Comparison of ENCODE assay signal across 8 mouse cellular contexts in genomic region chr11:117991502-117992470, GRCm38 (mm10). TPM values are rescaled to one million over a fixed set of nuclear protein-coding genes. Genes with fewer than 3 reads are reported as not detected.
A peak's percentile ranks its signal among the peaks of the same experiment; 100 is the strongest.
DNase-seq lines count a peak whose midpoint lies in the region; ATAC-seq lines count a peak whose summit lies in the region.

No protein-coding gene starts in this region.

- no peak overlapping the region for H3K4me2 ChIP-seq in limb, embryonic 12.5 days

- DNase-seq in layer of hippocampus, adult 9-10 months (ENCODE audit: low spot score) = peak; percentile 38
- DNase-seq in layer of hippocampus, adult 18-20 months (ENCODE audit: low spot score in 2 of 2) = no peak
- DNase-seq in Muller cell, postnatal 12 days (ENCODE audit: inconsistent ontology term) = no peak
- DNase-seq in cerebellum, postnatal 14 days = no peak
- no peak for DNase-seq in right cerebral cortex, postnatal 4 days

- H3K4me1 ChIP-seq in limb, embryonic 12.5 days (replicated peaks) = peaks cover 55% of the 10 kb centered on the region

- 73% methylated on average over 9 of the region's 9 CpGs for WGBS in limb, embryonic 12.5 days

- H3K9me3 ChIP-seq in limb, embryonic 12.5 days = no peaks in the 10 kb centered on the region

- no peak overlapping the region for H3K27ac ChIP-seq in limb, embryonic 12.5 days

- H3K36me3 ChIP-seq in limb, embryonic 12.5 days = no peaks in the 10 kb centered on the region

- H3K27me3 ChIP-seq in limb, embryonic 12.5 days = no peaks in the 10 kb centered on the region

- no peak overlapping the region for H3K4me3 ChIP-seq in limb, embryonic 12.5 days (replicated peaks)

- 0 out of 2 replicates have a peak overlapping the region, but pooled peaks have one; percentile 2 for H3K9ac ChIP-seq in limb, embryonic 12.5 days (replicated peaks)

- peak; percentile 67 for ATAC-seq in activated CD4-positive, CD25-positive, alpha-beta regulatory T cell, adult 4 months
- ATAC-seq in limb, embryonic 12.5 days (ENCODE audit: insufficient number of reproducible peaks, insufficient read depth, low FRiP score, low TSS enrichment, low read depth) = no peak
- ATAC-seq in neutrophil, adult 5-6 weeks (ENCODE audit: extremely low read depth, insufficient number of reproducible peaks, low FRiP score, poor library complexity, severe bottlenecking) = peak; percentile 85

RNA-seq across cellular contexts. Expression of gene Pgs1, which starts 5.7 kb away (rescaled TPM):
- 10 to 100 TPM; 78.8 to 81.7 TPM for total RNA-seq in layer of hippocampus, adult 18-20 months (2021)
- 10 to 100 TPM; 34.6 to 38.3 TPM for polyA plus RNA-seq in activated CD4-positive, CD25-positive, alpha-beta regulatory T cell, adult 4 months (2017; shearing (Covaris generic))
- polyA plus RNA-seq in limb, embryonic 12.5 days (2016; fragmentation: Nextera tagmentation; extraction: Ambion mirVana) = 40.7 and 43.1 TPM in 2 replicates
- 51.2 and 58.3 TPM in 2 replicates for total RNA-seq in neutrophil, adult 5-6 weeks (2017)

RNA-seq across cellular contexts. Expression of gene Socs3, which starts 21.9 kb away (rescaled TPM):
- 1 to 10 TPM; 1.0 to 1.3 TPM for total RNA-seq in layer of hippocampus, adult 18-20 months (2021)
- polyA plus RNA-seq in activated CD4-positive, CD25-positive, alpha-beta regulatory T cell, adult 4 months (2017; shearing (Covaris generic)) = 10 to 100 TPM; 42.5 to 43.1 TPM
- 14.9 and 16.4 TPM in 2 replicates for polyA plus RNA-seq in limb, embryonic 12.5 days (2016; fragmentation: Nextera tagmentation; extraction: Ambion mirVana)
- 252 and 268 TPM in 2 replicates for total RNA-seq in neutrophil, adult 5-6 weeks (2017)

Comparison
In these comparisons a context has a peak if more than half of its experiments do, and no peak if none do; other contexts are left out.
1. RNA of gene Socs3, which starts 21.9 kb away (total RNA-seq): 252 to 268 TPM in neutrophil, adult 5-6 weeks; 1.0 to 1.3 TPM in layer of hippocampus, adult 18-20 months; every median in the first group is over 100 times any median in the second.